Mouse (Mus musculus) midbrain, postnatal 0 days (tissue): ENCODE measurements at regions not wholly inside any gene's neighbourhood (a gene's known extent, or its start where the extent isn't known, plus 50 kb on each side); places are given as distances from the start of the nearest gene placed in this dataset.
"Not testable (repeated sequence)": the region's sequence is repeated elsewhere in the genome, so short reads cannot be mapped to it uniquely, and the experiment has no call there.

Source experiments
- ATAC-seq: fragments of 200-750 bp; cut with Nextera tagmentation; 2 replicates; pipeline ENCODE4 v1.8.0; 2017; ENCODE audit warnings: moderate number of reproducible peaks, mild to moderate bottlenecking, moderate TSS enrichment, moderate library complexity; ENCODE audit not compliant: low FRiP score
- DNase-seq: peaks from one replicate; pipeline ENCODE4 v3.0.0-alpha.2; 2015; ENCODE audit warnings: low spot score
- H3K27ac ChIP-seq: fragments of 300-500 bp; sonication (generic); 2 replicates; pipeline ENCODE4 v1.5.1; 2014; ENCODE audit warnings: low read depth, mild to moderate bottlenecking, low read length, mixed read lengths
- H3K27me3 ChIP-seq: fragments of 300-500 bp; sonication (generic); 2 replicates; pipeline ENCODE4 v1.6.1; 2014; ENCODE audit warnings: low read length, control low read depth, mixed read lengths; ENCODE audit not compliant: insufficient read depth
- H3K36me3 ChIP-seq: fragments of 300-500 bp; sonication (generic); 2 replicates; pipeline ENCODE4 v1.6.1; 2014; ENCODE audit warnings: low read length, control low read depth, mixed read lengths; ENCODE audit not compliant: insufficient read depth
- H3K4me1 ChIP-seq: fragments of 300-500 bp; sonication (generic); 2 replicates; pipeline ENCODE4 v1.6.1; 2014; ENCODE audit warnings: mild to moderate bottlenecking, control low read depth, antibody characterized with exemption, low read length, mixed read lengths; ENCODE audit not compliant: insufficient read depth
- H3K4me2 ChIP-seq: fragments of 300-500 bp; sonication (generic); 2 replicates; pipeline ENCODE4 v1.6.1; 2014; ENCODE audit warnings: low read depth, mild to moderate bottlenecking, low read length, mixed read lengths; ENCODE audit not compliant: poor library complexity, severe bottlenecking
- H3K4me3 ChIP-seq: fragments of 300-500 bp; sonication (generic); 2 replicates; pipeline ENCODE4 v1.5.1; 2014; ENCODE audit warnings: low read depth, mild to moderate bottlenecking, low read length, moderate library complexity
- H3K9ac ChIP-seq: fragments of 300-500 bp; sonication (generic); replicated peaks from 2 replicates; pipeline ENCODE4 v1.6.1; 2014; ENCODE audit warnings: mild to moderate bottlenecking, low read length, moderate library complexity, mixed read lengths; ENCODE audit not compliant: poor library complexity, severe bottlenecking
- H3K9me3 ChIP-seq: fragments of 300-500 bp; sonication (generic); 2 replicates; pipeline ENCODE4 v1.6.1; 2016; ENCODE audit warnings: low read length, control low read depth
- CTCF ChIP-seq: IDR thresholded peaks from 2 replicates; pipeline ENCODE4 v1.5.1; 2016; ENCODE audit warnings: antibody characterized with exemption, mild to moderate bottlenecking
- WGBS: fragments of 180-500 bp; shearing (Covaris S2); extraction: QIAGEN DNeasy Blood & Tissue Kit; methylation state at CpG from one replicate; pipeline ENCODE4 v1.1.7; 2014; 5-methylcytosine and 5-hydroxymethylcytosine counted together

- H3K4me1 ChIP-seq, result no peaks in the 10 kb centered on the region
- no peaks in the 10 kb centered on the region for H3K9me3 ChIP-seq
- H3K4me2 ChIP-seq, result no peak overlapping the region
- no peaks in the 10 kb centered on the region for H3K36me3 ChIP-seq
- no peaks in the 10 kb centered on the region for H3K27me3 ChIP-seq
- no peak overlapping the region for H3K9ac ChIP-seq
- TF ChIP-seq CTCF, result no peak
- no peak for ATAC-seq
- no peak overlapping the region for H3K4me3 ChIP-seq
- 82% methylated on average over 8 of the region's 8 CpGs for WGBS
- H3K27ac ChIP-seq, result no peak overlapping the region
- DNase-seq, result no peak
Observed at GRCm38 (mm10) chr7:83467006-83467405, 117.7 kb upstream of the Tmc3 start.

GRCm38 (mm10) chr7:83469856-83470255 is 114.9 kb upstream of the Tmc3 start:
- H3K36me3 ChIP-seq, DNase-seq, H3K4me1 ChIP-seq, H3K9ac ChIP-seq, H3K27me3 ChIP-seq, ATAC-seq, H3K27ac ChIP-seq, H3K9me3 ChIP-seq, H3K4me2 ChIP-seq, H3K4me3 ChIP-seq: not testable (repeated sequence)
- 86% methylated on average over 4 of the region's 4 CpGs for WGBS

GRCm38 (mm10) chr7:83471111-83471510 is 113.6 kb upstream of the Tmc3 start:
- 86% methylated on average over 2 of the region's 2 CpGs for WGBS
- H3K27me3 ChIP-seq, result no peaks in the 10 kb centered on the region
- no peak overlapping the region for H3K9ac ChIP-seq
- no peaks in the 10 kb centered on the region for H3K36me3 ChIP-seq
- DNase-seq, result no peak
- no peak overlapping the region for H3K4me3 ChIP-seq
- no peak for TF ChIP-seq CTCF
- no peak for ATAC-seq
- no peaks in the 10 kb centered on the region for H3K9me3 ChIP-seq
- no peaks in the 10 kb centered on the region for H3K4me1 ChIP-seq
- no peak overlapping the region for H3K4me2 ChIP-seq
- H3K27ac ChIP-seq, result no peak overlapping the region

- Histone ChIP-seq H3K9me3 (no peaks in the 10 kb centered on the region), H3K9ac (no peak overlapping the region), H3K36me3 (no peaks in the 10 kb centered on the region), H3K27me3 (no peaks in the 10 kb centered on the region), H3K4me3 (no peak overlapping the region), H3K4me2 (no peak overlapping the region), H3K4me1 (no peaks in the 10 kb centered on the region), H3K27ac (no peak overlapping the region)
- ATAC-seq (no peak), DNase-seq (no peak)
- WGBS, result 88% methylated on average over 2 of the region's 2 CpGs
- no peak for TF ChIP-seq CTCF
Observed at GRCm38 (mm10) chr7:83474471-83474870, 110.3 kb upstream of the Tmc3 start.

GRCm38 (mm10) chr7:83474986-83475385 is 109.7 kb upstream of the Tmc3 start:
- no peak overlapping the region for H3K4me3 ChIP-seq
- H3K4me1 ChIP-seq, result no peaks in the 10 kb centered on the region
- no peak for ATAC-seq
- H3K27ac ChIP-seq, result no peak overlapping the region
- no peak overlapping the region for H3K9ac ChIP-seq
- no peak overlapping the region for H3K4me2 ChIP-seq
- no peak for DNase-seq
- no peaks in the 10 kb centered on the region for H3K9me3 ChIP-seq
- 85% methylated on average over 3 of the region's 3 CpGs for WGBS
- TF ChIP-seq CTCF, result no peak
- H3K27me3 ChIP-seq, result no peaks in the 10 kb centered on the region
- no peaks in the 10 kb centered on the region for H3K36me3 ChIP-seq

GRCm38 (mm10) chr7:83475438-83476160 is 109.1 kb upstream of the Tmc3 start:
- DNase-seq (peak; percentile 77), ATAC-seq (no peak)
- Histone ChIP-seq H3K27ac (no peak overlapping the region), H3K9me3 (no peaks in the 10 kb centered on the region), H3K4me1 (no peaks in the 10 kb centered on the region), H3K27me3 (no peaks in the 10 kb centered on the region), H3K4me3 (no peak overlapping the region), H3K4me2 (no peak overlapping the region), H3K9ac (no peak overlapping the region), H3K36me3 (no peaks in the 10 kb centered on the region)
- 72% methylated on average over 8 of the region's 8 CpGs for WGBS
- no peak for TF ChIP-seq CTCF
